Comparison of ENCODE assay signal across 16 mouse cellular contexts in genomic region chr10:105926912-105927238, GRCm38 (mm10).
A peak's percentile ranks its signal among the peaks of the same experiment; 100 is the strongest.
DNase-seq lines count a peak whose midpoint lies in the region; ATAC-seq and TF ChIP-seq lines count a peak whose summit lies in the region.
"Had no signal": no experiment of that assay in that cellular context is flagged by ENCODE, and none has a peak within 500 bp of the region (broad histone marks: within the 10 kb centered on the region; RNA-seq: fewer than 3 reads in every experiment).

No protein-coding gene starts in this region.

- no peaks in the 10 kb centered on the region for H3K9me3 ChIP-seq in forebrain, embryonic 12.5 days
- H3K9me3 ChIP-seq in hindbrain, embryonic 14.5 days (ENCODE audit: control insufficient read depth, low read length): no peaks in the 10 kb centered on the region
- no peaks in the 10 kb centered on the region for H3K9me3 ChIP-seq in neural tube, embryonic 12.5 days
- no peaks in the 10 kb centered on the region for H3K9me3 ChIP-seq in liver, postnatal 0 days (ENCODE audit: low read length)

- no peak overlapping the region for H3K9ac ChIP-seq in forebrain, embryonic 12.5 days
- no peak overlapping the region for H3K9ac ChIP-seq in hindbrain, embryonic 14.5 days
- no peak overlapping the region for H3K9ac ChIP-seq in neural tube, embryonic 12.5 days
- no peak overlapping the region for H3K9ac ChIP-seq in liver, postnatal 0 days (replicated peaks)

- TF ChIP-seq POLR2A in cerebellum, adult 2 months (IDR thresholded peaks at IDR 0.05; ENCODE audit: borderline replicate concordance, insufficient read depth, low read length): no peak

- no peak overlapping the region for H3K27ac ChIP-seq in forebrain, embryonic 12.5 days
- H3K27ac ChIP-seq in hindbrain, embryonic 14.5 days: no peak overlapping the region
- H3K27ac ChIP-seq in neural tube, embryonic 12.5 days: no peak overlapping the region
- no peak overlapping the region for H3K27ac ChIP-seq in liver, postnatal 0 days (ENCODE audit: low read depth)
- no peak overlapping the region for H3K27ac ChIP-seq in cerebellum, adult 2 months (ENCODE audit: insufficient read depth, low read length)
- H3K27ac ChIP-seq: kidney, postnatal 0 days had no signal

- 30% methylated on average over 4 of the region's 4 CpGs for WGBS in forebrain, embryonic 12.5 days
- 41% methylated on average over 4 of the region's 4 CpGs for WGBS in hindbrain, embryonic 14.5 days
- 55% methylated on average over 4 of the region's 4 CpGs for WGBS in neural tube, embryonic 12.5 days
- 56% methylated on average over 4 of the region's 4 CpGs for WGBS in liver, postnatal 0 days (ENCODE audit: insufficient replicate concordance)
- 46% methylated on average over 4 of the region's 4 CpGs for WGBS in cerebellum, adult 2 months

- intact Hi-C loops in left cerebral cortex, postnatal 14 days (cut with DNase I): no loop called here
- intact Hi-C loops in left cerebral cortex, postnatal 36 days (cut with DNase I): no loop called here
- intact Hi-C loops in gastrocnemius, postnatal 14 days (cut with DNase I; ENCODE audit: low total_unique reads): no loop called here

- 0 out of 2 replicates have a peak, but pooled peaks cover 4% of the 10 kb centered on the region for H3K27me3 ChIP-seq in forebrain, embryonic 12.5 days
- H3K27me3 ChIP-seq in hindbrain, embryonic 14.5 days (ENCODE audit: control insufficient read depth, insufficient read depth, low read length): no peaks in the 10 kb centered on the region
- H3K27me3 ChIP-seq in neural tube, embryonic 12.5 days (replicated peaks): no peaks in the 10 kb centered on the region
- H3K27me3 ChIP-seq in liver, postnatal 0 days (ENCODE audit: insufficient read depth, low read length): no peaks in the 10 kb centered on the region
- H3K27me3 ChIP-seq in cerebellum, adult 2 months (ENCODE audit: control insufficient read depth, insufficient read depth, low read length): no peaks in the 10 kb centered on the region
- H3K27me3 ChIP-seq: megakaryocyte, embryonic 14.5 days had no signal

- peak; percentile 4 for DNase-seq in left cerebral cortex, postnatal 14 days (ENCODE audit: low spot score in 2 of 2)
- DNase-seq in left cerebral cortex, postnatal 36 days (ENCODE audit: low spot score in 2 of 2): no peak
- DNase-seq in hindbrain, embryonic 14.5 days (ENCODE audit: low spot score): peak; percentile 30
- no peak for DNase-seq in gastrocnemius, postnatal 14 days
- DNase-seq in liver, postnatal 0 days: no peak
- no peak for DNase-seq in cerebellum, adult 2 months
- DNase-seq: B cell, adult 2 months; cerebellum, adult 11-12 months; heart, postnatal 14 days; thymus, postnatal 36 days had no signal

- H3K4me3 ChIP-seq in forebrain, embryonic 12.5 days (replicated peaks): no peak overlapping the region
- no peak overlapping the region for H3K4me3 ChIP-seq in hindbrain, embryonic 14.5 days (replicated peaks; ENCODE audit: low read length)
- H3K4me3 ChIP-seq in neural tube, embryonic 12.5 days: no peak overlapping the region
- no peak overlapping the region for H3K4me3 ChIP-seq in liver, postnatal 0 days (ENCODE audit: low read depth, low read length)
- H3K4me3 ChIP-seq in cerebellum, adult 2 months (replicated peaks; ENCODE audit: insufficient read depth, low read depth, low read length): no peak overlapping the region
- H3K4me3 ChIP-seq: megakaryocyte, embryonic 14.5 days had no signal

- ATAC-seq in forebrain, embryonic 12.5 days (ENCODE audit: low FRiP score): peak; percentile 95
- ATAC-seq in hindbrain, embryonic 14.5 days (ENCODE audit: low FRiP score): peak; percentile 57
- peak; percentile 65; the same call in 1 of the 2 replicates for ATAC-seq in neural tube, embryonic 12.5 days (ENCODE audit: low FRiP score, low read depth)
- no peak for ATAC-seq in liver, postnatal 0 days
- ATAC-seq: intestine, postnatal 0 days had no signal

- H3K36me3 ChIP-seq in forebrain, embryonic 12.5 days (replicated peaks): no peaks in the 10 kb centered on the region
- no peaks in the 10 kb centered on the region for H3K36me3 ChIP-seq in hindbrain, embryonic 14.5 days (replicated peaks; ENCODE audit: control insufficient read depth, insufficient read depth)
- no peaks in the 10 kb centered on the region for H3K36me3 ChIP-seq in neural tube, embryonic 12.5 days
- no peaks in the 10 kb centered on the region for H3K36me3 ChIP-seq in liver, postnatal 0 days (replicated peaks; ENCODE audit: insufficient read depth, low read length)

- no peak for TF ChIP-seq EP300 in liver, postnatal 0 days (IDR thresholded peaks at IDR 0.05; ENCODE audit: low read depth)

- H3K4me2 ChIP-seq in forebrain, embryonic 12.5 days: no peak overlapping the region
- no peak overlapping the region for H3K4me2 ChIP-seq in hindbrain, embryonic 14.5 days (replicated peaks)
- no peak overlapping the region for H3K4me2 ChIP-seq in neural tube, embryonic 12.5 days (replicated peaks)
- no peak overlapping the region for H3K4me2 ChIP-seq in liver, postnatal 0 days (ENCODE audit: low read depth, low read length)
- H3K4me2 ChIP-seq: liver, embryonic 11.5 days had no signal

- no peak for TF ChIP-seq CTCF in liver, postnatal 0 days (IDR thresholded peaks at IDR 0.05; ENCODE audit: low read depth)
- no peak for TF ChIP-seq CTCF in cerebellum, adult 2 months (IDR thresholded peaks at IDR 0.05; ENCODE audit: borderline replicate concordance, insufficient read depth, low read depth, low read length)

- no peaks in the 10 kb centered on the region for H3K4me1 ChIP-seq in forebrain, embryonic 12.5 days
- 0 out of 2 replicates have a peak, but pooled peaks cover 3% of the 10 kb centered on the region for H3K4me1 ChIP-seq in hindbrain, embryonic 14.5 days (replicated peaks; ENCODE audit: control insufficient read depth, insufficient read depth, low read length)
- no peaks in the 10 kb centered on the region for H3K4me1 ChIP-seq in neural tube, embryonic 12.5 days
- H3K4me1 ChIP-seq in liver, postnatal 0 days (ENCODE audit: insufficient read depth): no peaks in the 10 kb centered on the region
- no peaks in the 10 kb centered on the region for H3K4me1 ChIP-seq in cerebellum, adult 2 months (ENCODE audit: control insufficient read depth, insufficient read depth, low read length)
- H3K4me1 ChIP-seq: megakaryocyte, embryonic 14.5 days had no signal

Comparison
In these comparisons a context has a peak if more than half of its experiments do, and no peak if none do; other contexts are left out.
1. DNase-seq: peak in left cerebral cortex, postnatal 14 days (2 of 2) and hindbrain, embryonic 14.5 days (single experiment); none in left cerebral cortex, postnatal 36 days (0 of 2), gastrocnemius, postnatal 14 days (single experiment), liver, postnatal 0 days (single experiment) and cerebellum, adult 2 months (0 of 2).